Mouse (Mus musculus): Measurements from ENCODE around the gene Hsh2d. TPM values are rescaled to one million over a fixed set of nuclear protein-coding genes. Genes with fewer than 3 reads are reported as not detected.

The Hsh2d gene
- polyA plus RNA-seq, 1 experiment, result 0.11 TPM

DNA sequence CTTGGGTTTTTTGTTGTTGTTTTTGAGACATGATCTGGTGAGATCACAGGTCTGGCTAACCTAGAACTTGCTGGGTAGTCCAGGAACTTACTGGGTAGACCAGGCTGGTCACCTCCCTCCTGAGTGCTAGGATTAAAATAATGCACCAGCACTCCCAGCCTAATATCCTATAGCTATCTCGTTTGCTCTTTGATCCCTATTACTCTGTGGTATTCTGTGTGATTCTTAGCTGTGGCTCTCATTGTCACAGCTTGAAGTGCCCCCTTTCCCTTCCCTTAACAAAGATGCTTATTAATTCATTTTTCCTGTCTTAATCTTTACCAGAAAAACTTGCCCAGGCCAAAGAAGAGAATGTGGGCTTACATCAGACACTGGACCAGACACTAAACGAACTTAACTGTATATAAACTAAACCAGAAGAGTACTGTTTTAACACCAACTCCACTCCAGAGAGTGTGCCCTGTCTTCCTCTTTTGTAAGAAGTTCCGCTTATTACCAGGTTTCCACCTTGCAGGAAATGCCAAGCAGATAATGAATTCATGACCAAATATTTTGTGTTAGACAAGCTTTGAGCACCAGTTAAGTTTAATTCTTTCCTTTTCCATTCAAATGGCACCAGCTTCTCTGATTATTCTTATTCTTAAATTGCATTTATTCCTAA lies 37.9 kb upstream of the Hsh2d start:
- WGBS, result 83% methylated on average over 3 of the region's 3 CpGs
- DNase-seq, result no peak
- TF ChIP-seq CTCF (IDR thresholded peaks at IDR 0.05; ENCODE audit: borderline replicate concordance, insufficient read depth, low read depth, low read length) (no peak), POLR2A (IDR thresholded peaks at IDR 0.05; ENCODE audit: borderline replicate concordance, insufficient read depth, low read length) (no peak)

GRCm38 (mm10) chr8:72153382-72153781 lies 36.1 kb upstream of the Hsh2d start:
- TF ChIP-seq CTCF (IDR thresholded peaks at IDR 0.05; ENCODE audit: borderline replicate concordance, insufficient read depth, low read depth, low read length) (no peak), POLR2A (IDR thresholded peaks at IDR 0.05; ENCODE audit: borderline replicate concordance, insufficient read depth, low read length) (no peak)

More for the DNA sequence above, 37.9 kb upstream of the Hsh2d start:
- H3K4me3 ChIP-seq (replicated peaks; ENCODE audit: insufficient read depth, low read depth, low read length), result no peak overlapping the region
- no peaks in the 10 kb centered on the region for H3K4me1 ChIP-seq (ENCODE audit: control insufficient read depth, insufficient read depth, low read length)
- no peaks in the 10 kb centered on the region for H3K27me3 ChIP-seq (ENCODE audit: control insufficient read depth, insufficient read depth, low read length)
- no peak overlapping the region for H3K27ac ChIP-seq (ENCODE audit: insufficient read depth, low read length)

DNA sequence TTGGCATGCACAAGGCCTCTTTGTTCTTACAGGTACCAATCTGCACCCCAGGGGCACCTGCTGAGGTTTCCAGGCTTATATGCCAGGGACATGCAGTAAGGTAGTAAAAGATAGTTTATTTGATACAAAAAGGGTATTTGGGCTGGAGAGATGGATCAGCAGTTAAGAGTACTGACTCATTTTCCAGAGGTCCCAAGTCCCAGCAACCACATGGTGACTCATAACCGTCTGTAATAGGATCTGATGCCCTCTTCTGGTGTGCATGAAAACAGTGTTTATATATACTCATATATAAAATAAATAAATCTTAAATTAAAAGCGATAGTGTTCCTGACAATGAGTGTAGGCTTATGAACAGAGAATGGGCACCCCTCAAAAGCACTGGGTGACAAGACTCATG lies 31.3 kb upstream of the Hsh2d start:
- Histone ChIP-seq H3K4me1 (ENCODE audit: control insufficient read depth, insufficient read depth, low read length) (peaks cover 10% of the 10 kb centered on the region; the same call in 1 of the 2 replicates), H3K4me3 (replicated peaks; ENCODE audit: insufficient read depth, low read depth, low read length) (no peak overlapping the region), H3K27me3 (ENCODE audit: control insufficient read depth, insufficient read depth, low read length) (no peaks in the 10 kb centered on the region), H3K27ac (ENCODE audit: insufficient read depth, low read length) (no peak overlapping the region)
- WGBS, result 78% methylated on average over 2 of the region's 2 CpGs
- DNase-seq, result no peak
- TF ChIP-seq POLR2A (IDR thresholded peaks at IDR 0.05; ENCODE audit: borderline replicate concordance, insufficient read depth, low read length) (no peak), CTCF (IDR thresholded peaks at IDR 0.05; ENCODE audit: borderline replicate concordance, insufficient read depth, low read depth, low read length) (no peak)

More at GRCm38 (mm10) chr8:72153382-72153781, 36.1 kb upstream of the Hsh2d start:
- Histone ChIP-seq H3K27me3 (ENCODE audit: control insufficient read depth, insufficient read depth, low read length) (no peaks in the 10 kb centered on the region), H3K4me3 (replicated peaks; ENCODE audit: insufficient read depth, low read depth, low read length) (no peak overlapping the region), H3K4me1 (ENCODE audit: control insufficient read depth, insufficient read depth, low read length) (no peaks in the 10 kb centered on the region), H3K27ac (ENCODE audit: insufficient read depth, low read length) (no peak overlapping the region)
- no peak for DNase-seq

DNA sequence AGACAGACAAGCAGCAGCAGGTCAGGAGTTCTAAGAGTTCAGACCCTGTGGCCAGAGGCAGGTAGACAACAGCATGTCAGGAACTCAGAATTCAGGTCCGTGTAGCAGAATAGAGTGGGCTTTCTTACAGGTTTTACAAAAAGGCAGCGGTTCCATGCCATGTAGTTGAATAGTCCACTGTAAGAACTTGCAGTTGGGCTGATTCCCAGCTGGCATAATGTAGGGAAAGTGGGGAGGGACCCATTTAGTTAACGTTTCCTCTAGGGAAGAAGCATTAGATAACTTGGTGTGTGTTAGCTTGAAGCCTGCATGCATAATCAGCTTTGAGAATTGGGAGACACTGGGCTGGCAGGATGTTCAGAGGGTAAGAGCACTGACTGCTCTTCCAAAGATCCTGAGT lies 30.7 kb upstream of the Hsh2d start:
- WGBS, result 54% methylated on average over 3 of the region's 3 CpGs

GRCm38 (mm10) chr8:72160007-72160406 lies 29.4 kb upstream of the Hsh2d start:
- TF ChIP-seq CTCF (IDR thresholded peaks at IDR 0.05; ENCODE audit: borderline replicate concordance, insufficient read depth, low read depth, low read length) (no peak), POLR2A (IDR thresholded peaks at IDR 0.05; ENCODE audit: borderline replicate concordance, insufficient read depth, low read length) (no peak)
- Histone ChIP-seq H3K4me1 (ENCODE audit: control insufficient read depth, insufficient read depth, low read length) (peaks cover 10% of the 10 kb centered on the region; the same call in 1 of the 2 replicates), H3K27ac (ENCODE audit: insufficient read depth, low read length) (no peak overlapping the region), H3K4me3 (replicated peaks; ENCODE audit: insufficient read depth, low read depth, low read length) (no peak overlapping the region), H3K27me3 (ENCODE audit: control insufficient read depth, insufficient read depth, low read length) (no peaks in the 10 kb centered on the region)
- DNase-seq, result peak in 1 of 2 experiments; percentile 27
- WGBS, result 68% methylated on average over 3 of the region's 3 CpGs

More for the DNA sequence above, 30.7 kb upstream of the Hsh2d start:
- no peak for DNase-seq
- no peak for TF ChIP-seq POLR2A (IDR thresholded peaks at IDR 0.05; ENCODE audit: borderline replicate concordance, insufficient read depth, low read length)
- TF ChIP-seq CTCF (IDR thresholded peaks at IDR 0.05; ENCODE audit: borderline replicate concordance, insufficient read depth, low read depth, low read length), result no peak
- Histone ChIP-seq H3K27ac (ENCODE audit: insufficient read depth, low read length) (no peak overlapping the region), H3K4me3 (replicated peaks; ENCODE audit: insufficient read depth, low read depth, low read length) (no peak overlapping the region), H3K27me3 (ENCODE audit: control insufficient read depth, insufficient read depth, low read length) (no peaks in the 10 kb centered on the region), H3K4me1 (ENCODE audit: control insufficient read depth, insufficient read depth, low read length) (peaks cover 10% of the 10 kb centered on the region; the same call in 1 of the 2 replicates)

GRCm38 (mm10) chr8:72160707-72161697 lies 28.4 kb upstream of the Hsh2d start, which contains the start of gene Rab8a:
Gene Rab8a, plus strand, starts transcription at chr8:72161200.
- peaks cover 10% of the 10 kb centered on the region; the same call in 1 of the 2 replicates for H3K4me1 ChIP-seq (ENCODE audit: control insufficient read depth, insufficient read depth, low read length)
- peak; percentile 100 for DNase-seq
- H3K27ac ChIP-seq (ENCODE audit: insufficient read depth, low read length), result peak within 1 kb of the TSS; percentile 82
- no peaks in the 10 kb centered on the region for H3K27me3 ChIP-seq (ENCODE audit: control insufficient read depth, insufficient read depth, low read length)
- peak within 1 kb of the TSS; percentile 95 for H3K4me3 ChIP-seq (replicated peaks; ENCODE audit: insufficient read depth, low read depth, low read length)
- TF ChIP-seq POLR2A (IDR thresholded peaks at IDR 0.05; ENCODE audit: borderline replicate concordance, insufficient read depth, low read length), result peak; percentile 97
- no peak for TF ChIP-seq CTCF (IDR thresholded peaks at IDR 0.05; ENCODE audit: borderline replicate concordance, insufficient read depth, low read depth, low read length)
- under 1% methylated on average over 82 of the region's 82 CpGs for WGBS

- no peak for DNase-seq
- Histone ChIP-seq H3K27me3 (ENCODE audit: control insufficient read depth, insufficient read depth, low read length) (no peaks in the 10 kb centered on the region), H3K27ac (ENCODE audit: insufficient read depth, low read length) (no peak overlapping the region), H3K4me3 (replicated peaks; ENCODE audit: insufficient read depth, low read depth, low read length) (no peak overlapping the region), H3K4me1 (ENCODE audit: control insufficient read depth, insufficient read depth, low read length) (peaks cover 10% of the 10 kb centered on the region; the same call in 1 of the 2 replicates)
- no peak for TF ChIP-seq POLR2A (IDR thresholded peaks at IDR 0.05; ENCODE audit: borderline replicate concordance, insufficient read depth, low read length)
- TF ChIP-seq CTCF (IDR thresholded peaks at IDR 0.05; ENCODE audit: borderline replicate concordance, insufficient read depth, low read depth, low read length), result no peak
Measured at GRCm38 (mm10) chr8:72162821-72163220, 26.6 kb upstream of the Hsh2d start.

Measured in cerebellum, adult 2 months (tissue).